Mouse (Mus musculus) leukemia stem cell, adult 10-12 weeks (primary cell): ENCODE measurements around the gene Mycs. TPM values are rescaled to one million over a fixed set of nuclear protein-coding genes. Genes with fewer than 3 reads are reported as not detected.

Source experiments
- polyA plus RNA-seq: library from polyadenylated mRNA; stranded (reverse); fragments of >175 nt; gene quantifications from 2 replicates; pipeline ENCODE4 v1.2.3, GENCODE M21; 2012; ENCODE audit warnings: low replicate concordance

Gene Mycs
- polyA plus RNA-seq, result not detected in 2 replicates

DNA sequence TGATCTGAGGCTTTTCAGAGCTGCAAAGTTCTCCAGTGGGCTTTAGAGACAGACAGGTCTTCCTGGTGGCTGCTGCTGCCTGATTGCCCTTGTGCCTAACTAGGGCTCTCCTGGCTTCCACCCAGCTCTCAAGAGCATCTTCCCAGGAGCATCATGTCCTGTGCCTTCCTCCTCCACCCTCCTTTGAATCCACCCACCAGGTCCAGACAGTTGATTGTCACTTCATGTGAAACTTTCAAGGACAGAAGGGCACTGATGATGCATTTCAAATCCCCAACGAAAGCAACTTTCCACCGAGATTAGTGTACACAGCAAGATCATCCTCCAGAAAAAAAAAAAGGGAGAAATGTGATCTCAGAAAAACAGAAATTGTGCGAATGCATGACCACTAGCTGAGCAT lies at the start of gene Mycs:
Gene Mycs, minus strand, starts transcription at position 101 of the 400 bp plus-strand sequence.

Other genes with a start within 250 kb of the Mycs start
- gene Btbd35f7, start 199.8 kb upstream of the Mycs start, polyA plus RNA-seq, result not detected in 2 replicates